Mouse (Mus musculus) forebrain, embryonic 13.5 days (tissue): Measurements from ENCODE around the gene Sema3f. TPM values are rescaled to one million over a fixed set of nuclear protein-coding genes. Genes with fewer than 3 reads are reported as not detected.
A peak's percentile ranks its signal among the peaks of the same experiment; 100 is the strongest.

Source experiments
- ATAC-seq: fragments of 200-750 bp; cut with Nextera tagmentation; 2 replicates; pipeline ENCODE4 v1.8.0; 2017
- H3K27ac ChIP-seq: fragments of 300-500 bp; sonication (generic); 2 replicates; pipeline ENCODE4 v1.5.1; 2015; ENCODE audit warnings: inconsistent platforms, mild to moderate bottlenecking, moderate library complexity
- H3K27me3 ChIP-seq: fragments of 300-500 bp; sonication (generic); 2 replicates; pipeline ENCODE4 v1.6.1; 2015; ENCODE audit warnings: mild to moderate bottlenecking, inconsistent platforms
- H3K36me3 ChIP-seq: fragments of 300-500 bp; sonication (generic); 2 replicates; pipeline ENCODE4 v1.6.1; 2015; ENCODE audit warnings: mild to moderate bottlenecking, inconsistent platforms; ENCODE audit not compliant: poor library complexity, severe bottlenecking
- H3K4me1 ChIP-seq: fragments of 300-500 bp; sonication (generic); 2 replicates; pipeline ENCODE4 v1.6.1; 2015; ENCODE audit warnings: inconsistent platforms
- H3K4me2 ChIP-seq: fragments of 300-500 bp; sonication (generic); 2 replicates; pipeline ENCODE4 v1.6.1; 2015; ENCODE audit warnings: inconsistent platforms, mild to moderate bottlenecking, moderate library complexity
- H3K4me3 ChIP-seq: fragments of 300-500 bp; sonication (generic); 2 replicates; pipeline ENCODE4 v1.5.1; 2015; ENCODE audit warnings: mild to moderate bottlenecking, inconsistent platforms
- H3K9ac ChIP-seq: fragments of 300-500 bp; sonication (generic); 2 replicates; pipeline ENCODE4 v1.6.1; 2015; ENCODE audit warnings: mild to moderate bottlenecking, inconsistent platforms
- H3K9me3 ChIP-seq: fragments of 300-500 bp; sonication (generic); replicated peaks from 2 replicates; pipeline ENCODE4 v1.6.1; 2016; ENCODE audit warnings: inconsistent platforms
- WGBS: fragments of 180-500 bp; shearing (Covaris S2); methylation state at CpG from one replicate; pipeline ENCODE4 v1.1.7; 2015; 5-methylcytosine and 5-hydroxymethylcytosine counted together
- polyA plus RNA-seq: library from polyadenylated mRNA; unstranded; fragments of >200 nt; fragmentation: Nextera tagmentation; extraction: Ambion mirVana; gene quantifications from 2 replicates; pipeline ENCODE4 v1.2.1, GENCODE M21; 2015

The Sema3f gene
- polyA plus RNA-seq, 1 experiment from 2014 or later = 6.8 TPM

DNA sequence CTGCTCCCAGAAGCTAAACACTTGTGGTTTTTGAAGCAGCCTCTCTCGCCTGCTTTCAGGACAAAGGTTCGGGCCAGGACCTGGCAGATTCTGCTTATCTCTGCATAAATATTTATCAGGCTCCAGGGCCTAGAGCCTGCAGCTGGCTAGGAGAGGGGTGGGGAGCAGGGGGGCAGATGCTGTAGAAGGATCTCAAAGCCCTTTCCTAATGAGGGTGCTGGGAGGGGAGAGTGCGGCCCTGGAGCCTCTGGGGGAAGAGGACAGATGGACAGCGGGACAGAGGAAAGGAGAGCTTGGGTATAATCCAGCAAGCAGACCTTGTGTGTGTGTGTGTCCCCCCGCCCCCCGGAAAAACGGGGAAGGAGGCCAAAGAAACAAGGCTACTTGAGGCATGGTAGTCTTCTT lies 24.3 kb upstream of the Sema3f start:
- Histone ChIP-seq H3K4me1 (peaks cover 55% of the 10 kb centered on the region), H3K27ac (peak overlapping the region; percentile 52), H3K4me2 (peak overlapping the region; percentile 49; the same call in 1 of the 2 replicates), H3K27me3 (no peaks in the 10 kb centered on the region), H3K9me3 (no peaks in the 10 kb centered on the region), H3K9ac (peak overlapping the region; percentile 43; the same call in 1 of the 2 replicates), H3K36me3 (peaks cover 15% of the 10 kb centered on the region), H3K4me3 (no peak overlapping the region)
- 15% methylated on average over 7 of the region's 7 CpGs for WGBS
- ATAC-seq = no peak; the same call in 1 of the 2 replicates

DNA sequence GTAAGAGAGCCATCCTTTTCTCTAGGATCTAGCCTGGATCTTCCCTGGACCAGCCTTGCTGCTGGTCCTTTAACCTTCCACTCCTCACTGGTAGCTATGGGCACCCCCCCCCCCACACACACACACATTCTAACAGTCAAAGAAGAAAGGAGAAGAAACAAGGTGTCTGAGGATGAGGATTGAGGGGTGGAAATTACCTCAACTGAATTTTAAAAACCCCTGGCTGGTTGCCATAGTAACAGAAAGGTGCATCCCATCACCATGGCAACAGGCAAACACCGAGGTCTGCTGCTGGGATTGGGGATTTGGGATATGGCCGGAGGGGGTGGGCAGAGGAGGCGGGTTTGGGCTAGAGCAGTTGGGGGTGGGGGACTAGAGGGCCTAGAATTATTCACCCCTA lies 19.4 kb upstream of the Sema3f start:
- Histone ChIP-seq H3K9ac (no peak overlapping the region), H3K27me3 (no peaks in the 10 kb centered on the region), H3K4me1 (peaks cover 48% of the 10 kb centered on the region), H3K9me3 (no peaks in the 10 kb centered on the region), H3K4me2 (peak overlapping the region; percentile 12; the same call in 1 of the 2 replicates), H3K36me3 (no peaks in the 10 kb centered on the region), H3K4me3 (no peak overlapping the region), H3K27ac (peak overlapping the region; percentile 57; the same call in 1 of the 2 replicates)
- peak; percentile 14 for ATAC-seq
- 5% methylated on average over 3 of the region's 3 CpGs for WGBS

DNA sequence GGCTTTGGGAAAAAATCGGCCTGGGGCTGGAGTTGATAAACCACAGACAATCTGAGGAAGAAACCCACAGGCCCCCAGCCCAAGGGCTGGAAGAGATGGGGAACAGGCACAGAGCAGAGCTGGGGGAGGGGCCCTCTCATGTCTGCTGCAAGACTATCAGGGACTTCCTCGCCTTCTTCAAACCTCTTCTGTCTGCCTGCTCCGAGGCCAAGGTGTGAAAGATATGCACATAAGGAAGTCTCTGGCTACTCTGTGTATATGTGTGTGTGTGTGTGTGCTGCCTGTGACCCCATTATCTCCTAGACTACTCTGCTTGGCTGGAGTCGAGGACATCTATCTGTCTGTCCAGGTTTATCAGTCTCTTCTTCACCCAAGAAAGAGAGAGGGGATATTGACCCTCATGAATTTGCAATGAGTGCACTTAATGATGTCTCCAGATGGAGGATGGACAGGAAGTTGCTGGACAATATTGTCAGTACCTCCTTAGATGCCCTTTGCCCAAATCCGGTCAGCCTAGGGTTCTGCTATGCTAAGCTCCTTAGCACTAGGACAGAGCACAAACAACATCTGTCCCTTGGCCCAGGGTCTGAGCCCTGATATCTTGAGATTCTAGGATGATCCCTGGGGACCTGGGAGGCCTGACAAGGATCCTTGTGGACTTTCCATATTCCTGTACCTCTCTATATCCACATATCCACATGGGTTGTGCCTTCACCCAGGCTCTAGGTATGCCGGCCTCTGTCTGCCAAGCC lies 18.8 kb upstream of the Sema3f start:
- Histone ChIP-seq H3K36me3 (no peaks in the 10 kb centered on the region), H3K27ac (peak overlapping the region; percentile 57; the same call in 1 of the 2 replicates), H3K9me3 (no peaks in the 10 kb centered on the region), H3K4me3 (no peak overlapping the region), H3K4me2 (0 out of 2 replicates have a peak overlapping the region, but pooled peaks have one; percentile 12), H3K9ac (no peak overlapping the region), H3K27me3 (no peaks in the 10 kb centered on the region), H3K4me1 (peaks cover 46% of the 10 kb centered on the region)
- 70% methylated on average over 6 of the region's 6 CpGs for WGBS
- no peak for ATAC-seq

DNA sequence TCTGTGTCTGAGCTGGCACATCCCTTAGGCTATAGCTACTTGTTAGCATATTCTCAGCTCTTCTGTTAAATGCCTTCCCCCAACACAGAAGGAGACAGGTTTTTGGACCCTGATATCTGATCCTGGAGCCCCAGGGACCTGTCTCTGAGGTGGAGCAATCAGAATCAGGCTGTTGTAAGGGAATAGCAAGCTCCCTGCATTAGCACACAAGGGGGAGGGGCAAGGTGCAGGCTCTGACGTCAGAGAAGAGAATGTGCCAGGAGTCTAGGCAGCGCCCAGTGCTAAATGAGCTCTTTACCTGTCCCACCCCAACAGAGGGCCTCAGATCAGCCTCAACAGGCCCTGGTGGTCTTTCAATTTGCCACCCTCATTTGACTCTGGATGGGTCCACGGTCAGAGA lies 16.8 kb upstream of the Sema3f start:
- H3K27ac ChIP-seq = no peak overlapping the region
- 48% methylated on average over 3 of the region's 3 CpGs for WGBS
- peaks cover 64% of the 10 kb centered on the region for H3K4me1 ChIP-seq
- no peak overlapping the region for H3K9ac ChIP-seq
- no peaks in the 10 kb centered on the region for H3K36me3 ChIP-seq
- no peak for ATAC-seq
- H3K4me3 ChIP-seq = no peak overlapping the region
- no peaks in the 10 kb centered on the region for H3K9me3 ChIP-seq
- no peak overlapping the region for H3K4me2 ChIP-seq
- H3K27me3 ChIP-seq = no peaks in the 10 kb centered on the region; the same call in 1 of the 2 replicates

DNA sequence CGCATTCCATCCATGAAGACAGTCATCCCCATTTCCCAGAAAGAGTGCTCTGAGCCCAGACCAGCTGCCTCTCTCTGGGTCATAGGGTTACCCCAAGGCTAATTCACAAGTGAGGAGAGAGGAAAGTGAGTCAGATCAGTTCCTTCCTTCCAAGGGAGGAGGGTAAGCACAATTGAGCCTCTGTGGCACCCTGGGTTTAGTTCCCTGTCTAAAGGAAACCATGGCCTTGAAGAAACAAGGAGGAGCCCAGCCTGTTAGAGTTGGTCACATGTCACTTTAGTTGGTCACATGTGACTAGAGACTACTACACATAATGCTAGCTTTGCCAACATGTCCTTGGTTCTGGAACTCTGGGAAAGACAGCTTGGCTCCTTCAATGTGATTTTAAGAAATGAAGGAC lies 14.5 kb upstream of the Sema3f start:
- no peak overlapping the region for H3K9ac ChIP-seq
- no peaks in the 10 kb centered on the region for H3K9me3 ChIP-seq
- no peak overlapping the region for H3K27ac ChIP-seq
- peaks cover 53% of the 10 kb centered on the region for H3K4me1 ChIP-seq
- no peak for ATAC-seq
- no peak overlapping the region for H3K4me2 ChIP-seq
- no peaks in the 10 kb centered on the region; the same call in 1 of the 2 replicates for H3K27me3 ChIP-seq
- no peak overlapping the region for H3K4me3 ChIP-seq
- 93% methylated on average over 1 of the region's 1 CpGs for WGBS
- H3K36me3 ChIP-seq = no peaks in the 10 kb centered on the region

DNA sequence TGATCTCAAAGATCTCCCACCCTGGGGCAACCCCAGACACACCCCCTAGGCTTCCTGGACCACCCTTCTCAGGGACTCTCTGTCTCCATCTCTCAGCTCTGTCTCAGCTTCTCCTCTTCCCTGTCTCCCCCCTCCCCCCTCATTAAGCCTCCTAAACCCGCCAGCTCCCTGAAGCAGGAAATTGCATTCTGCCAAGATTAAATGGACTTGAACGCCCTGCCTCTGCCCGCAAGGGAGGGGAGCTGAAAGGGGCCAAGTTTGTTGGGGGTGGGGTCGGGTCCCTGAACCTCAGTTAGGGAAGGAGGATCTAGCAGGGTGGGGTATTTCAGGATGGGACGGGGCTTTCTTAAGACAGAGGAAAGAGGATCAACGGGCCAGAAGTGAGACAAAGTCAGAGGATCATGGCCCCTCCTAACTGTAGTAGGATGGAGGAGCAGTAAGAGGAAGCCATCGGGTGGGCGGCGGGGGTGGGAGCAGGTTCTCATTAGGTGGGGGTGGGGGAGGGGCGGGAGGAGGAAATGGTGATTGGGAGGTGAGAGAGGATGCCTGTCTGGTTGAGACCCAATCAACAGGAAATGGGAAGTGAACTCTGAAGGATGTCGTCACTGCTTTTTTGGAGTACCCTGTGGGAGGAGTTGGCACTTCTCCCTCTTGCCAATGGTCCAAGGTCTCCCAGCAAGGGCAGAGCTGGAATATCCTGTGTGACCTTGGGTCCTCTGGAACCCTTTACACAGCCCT lies 13.7 kb upstream of the Sema3f start:
- Histone ChIP-seq H3K9me3 (no peaks in the 10 kb centered on the region), H3K9ac (no peak overlapping the region), H3K27me3 (no peaks in the 10 kb centered on the region; the same call in 1 of the 2 replicates), H3K4me1 (peaks cover 45% of the 10 kb centered on the region), H3K4me3 (no peak overlapping the region), H3K4me2 (peak overlapping the region; percentile 40), H3K36me3 (no peaks in the 10 kb centered on the region), H3K27ac (0 out of 2 replicates have a peak overlapping the region, but pooled peaks have one; percentile 36)
- 4% methylated on average over 11 of the region's 11 CpGs for WGBS
- ATAC-seq = peak; percentile 71

DNA sequence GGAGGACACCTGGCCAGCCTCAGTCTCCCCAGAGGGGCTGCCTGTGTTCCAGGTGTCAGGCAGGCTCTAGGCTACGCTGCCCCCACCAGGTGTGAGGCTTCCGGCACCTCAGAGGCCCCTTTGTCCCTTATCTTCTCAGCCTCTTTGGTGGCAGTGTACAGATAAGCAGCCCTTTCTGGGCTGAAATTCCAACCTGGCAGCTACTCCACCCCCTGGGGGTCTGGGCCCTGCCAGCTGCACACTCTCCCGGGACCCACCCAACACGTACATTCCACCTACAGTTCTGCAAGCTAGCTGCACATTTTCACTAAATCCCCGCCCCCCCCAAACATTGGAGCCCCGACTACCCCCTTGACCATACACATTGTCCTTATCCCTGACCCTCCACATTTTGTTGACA lies 13.0 kb upstream of the Sema3f start:
- H3K4me2 ChIP-seq = peak overlapping the region; percentile 40; the same call in 1 of the 2 replicates
- H3K27me3 ChIP-seq = no peaks in the 10 kb centered on the region; the same call in 1 of the 2 replicates
- no peaks in the 10 kb centered on the region for H3K9me3 ChIP-seq
- H3K9ac ChIP-seq = 0 out of 2 replicates have a peak overlapping the region, but pooled peaks have one; percentile 31
- no peaks in the 10 kb centered on the region for H3K36me3 ChIP-seq
- H3K27ac ChIP-seq = peak overlapping the region; percentile 36
- peaks cover 39% of the 10 kb centered on the region for H3K4me1 ChIP-seq
- whole genome bisulfite sequencing = 24% methylated on average over 6 of the region's 6 CpGs
- peak; percentile 46; the same call in 1 of the 2 replicates for ATAC-seq
- H3K4me3 ChIP-seq = no peak overlapping the region

DNA sequence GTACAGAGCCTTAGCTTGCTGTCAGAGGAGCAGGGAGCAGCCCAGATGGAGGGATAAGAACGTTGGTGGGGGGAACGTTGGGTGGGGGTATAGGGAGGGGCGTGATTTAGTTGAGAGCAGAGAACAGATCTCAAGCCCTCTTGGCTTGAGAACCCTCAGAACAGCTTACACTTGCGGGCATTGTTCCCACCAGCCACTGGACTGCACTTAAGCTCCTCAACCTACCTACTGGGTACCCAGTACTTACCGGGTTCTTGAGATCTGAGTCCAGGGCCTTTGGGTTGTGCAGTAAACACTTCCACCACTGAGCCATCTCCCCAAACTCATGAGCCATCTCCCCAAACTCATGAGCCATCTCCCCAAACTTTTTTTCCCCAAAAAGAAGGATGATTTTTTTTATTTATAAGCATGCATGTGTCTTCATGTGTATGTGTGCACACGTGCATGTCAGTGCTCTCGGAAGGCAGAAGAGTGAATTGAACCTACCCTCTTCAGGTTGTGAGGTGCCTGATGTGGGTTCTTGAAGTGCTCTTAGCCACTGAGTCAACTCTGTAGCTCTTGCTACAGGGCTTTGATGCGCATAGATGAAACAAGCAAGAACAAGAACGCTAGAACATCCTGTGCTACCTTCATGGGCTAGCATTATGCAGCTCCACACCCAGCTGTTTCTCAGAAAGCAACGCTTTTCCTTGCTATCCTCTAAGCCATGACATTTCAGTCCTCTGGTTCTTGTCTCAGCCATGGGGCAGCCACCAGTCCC lies 8.7 kb upstream of the Sema3f start:
- H3K27ac ChIP-seq = no peak overlapping the region
- H3K27me3 ChIP-seq = no peaks in the 10 kb centered on the region; the same call in 1 of the 2 replicates
- H3K4me2 ChIP-seq = no peak overlapping the region
- peaks cover 37% of the 10 kb centered on the region for H3K4me1 ChIP-seq
- H3K4me3 ChIP-seq = no peak overlapping the region
- no peaks in the 10 kb centered on the region for H3K36me3 ChIP-seq
- ATAC-seq = no peak
- H3K9me3 ChIP-seq = no peaks in the 10 kb centered on the region
- 84% methylated on average over 10 of the region's 10 CpGs for WGBS
- no peak overlapping the region for H3K9ac ChIP-seq

DNA sequence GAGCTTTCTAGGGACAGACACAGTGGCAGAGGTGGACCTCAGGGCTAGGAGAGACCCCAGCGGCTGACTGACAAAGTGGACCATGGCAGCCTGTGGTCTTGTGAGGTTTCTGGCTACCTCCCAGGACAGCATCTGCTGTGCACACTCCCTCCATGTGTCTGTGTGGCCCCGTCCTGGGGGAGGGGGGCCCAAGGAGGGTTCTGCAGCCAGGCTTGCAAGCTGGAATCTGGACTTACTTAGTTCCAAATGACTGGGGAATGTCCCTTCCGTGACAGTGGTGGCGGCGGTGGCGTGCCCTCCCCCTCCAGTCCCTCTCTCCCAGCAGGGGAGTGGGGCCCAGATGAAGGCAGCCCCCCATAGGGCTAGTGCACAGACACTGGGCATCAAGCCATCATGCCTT lies 6.7 kb upstream of the Sema3f start:
- no peak overlapping the region for H3K9ac ChIP-seq
- WGBS = 36% methylated on average over 6 of the region's 6 CpGs
- no peak for ATAC-seq
- H3K4me2 ChIP-seq = no peak overlapping the region
- H3K9me3 ChIP-seq = no peaks in the 10 kb centered on the region
- no peaks in the 10 kb centered on the region for H3K36me3 ChIP-seq
- H3K27ac ChIP-seq = no peak overlapping the region
- peaks cover 22% of the 10 kb centered on the region for H3K4me1 ChIP-seq
- H3K4me3 ChIP-seq = no peak overlapping the region
- no peaks in the 10 kb centered on the region for H3K27me3 ChIP-seq

DNA sequence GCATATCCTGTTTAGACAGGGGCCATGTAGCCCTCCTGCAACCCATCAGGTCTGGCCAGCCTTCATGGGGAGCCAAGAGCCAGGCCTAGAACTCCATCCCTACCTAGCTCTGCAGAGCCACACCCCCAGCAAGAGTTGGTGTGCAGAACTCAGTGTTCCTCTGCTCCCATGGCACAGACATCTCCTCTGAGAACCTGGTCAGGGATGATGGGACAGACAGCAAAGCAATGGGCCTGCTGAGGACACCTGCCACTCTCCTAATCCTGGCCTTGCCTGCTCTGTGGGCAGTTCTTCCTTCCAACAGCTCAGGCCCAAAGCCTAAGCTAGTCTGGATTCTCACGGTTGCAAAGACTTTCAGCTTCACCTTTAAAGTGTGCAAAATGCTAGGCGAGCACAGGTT lies 5.4 kb upstream of the Sema3f start:
- no peak overlapping the region for H3K4me2 ChIP-seq
- H3K36me3 ChIP-seq = no peaks in the 10 kb centered on the region
- H3K27ac ChIP-seq = no peak overlapping the region; the same call in 1 of the 2 replicates
- no peak overlapping the region for H3K4me3 ChIP-seq
- H3K9me3 ChIP-seq = no peaks in the 10 kb centered on the region
- WGBS = 94% methylated on average over 2 of the region's 2 CpGs
- no peak overlapping the region for H3K9ac ChIP-seq
- ATAC-seq = no peak
- H3K27me3 ChIP-seq = peaks cover 6% of the 10 kb centered on the region; the same call in 1 of the 2 replicates
- peaks cover 22% of the 10 kb centered on the region for H3K4me1 ChIP-seq

DNA sequence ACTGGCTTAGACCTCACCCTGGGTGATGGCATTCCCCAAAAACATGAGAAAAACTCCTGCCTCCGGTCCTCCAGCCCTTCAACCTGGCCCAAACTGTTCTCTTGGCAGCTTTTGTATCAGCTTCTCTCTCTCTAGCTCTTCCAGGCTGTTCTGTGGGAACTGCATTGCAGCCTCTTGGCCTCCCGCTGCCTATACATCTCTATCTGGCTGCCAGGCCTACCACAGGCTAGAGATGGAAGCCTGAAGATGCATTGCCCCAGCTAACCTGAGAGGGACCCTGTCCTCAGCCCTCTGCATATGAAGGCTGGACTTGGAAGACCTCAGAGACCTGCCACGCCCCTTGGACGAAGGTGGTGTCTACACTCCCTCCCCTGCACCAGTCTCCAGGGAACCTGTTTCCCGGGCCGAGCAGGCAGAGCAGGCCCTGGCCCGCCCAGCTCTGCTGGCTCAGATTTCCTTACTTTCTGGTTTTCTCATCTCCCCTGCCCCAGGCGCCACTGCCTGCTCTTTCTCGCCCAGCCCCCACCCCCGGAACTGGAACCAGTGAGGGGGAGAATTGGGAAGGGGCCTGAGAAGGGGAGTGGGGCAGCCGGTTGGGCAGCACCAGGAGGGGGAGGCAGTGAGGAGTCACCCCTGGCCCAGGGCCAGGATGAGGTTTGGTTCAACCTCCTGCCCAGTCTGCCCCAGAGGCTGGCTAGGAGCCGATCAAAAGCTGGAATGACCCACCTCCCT lies 4.1 kb upstream of the Sema3f start:
- H3K9ac ChIP-seq = no peak overlapping the region; the same call in 1 of the 2 replicates
- WGBS = 23% methylated on average over 11 of the region's 12 CpGs
- peak overlapping the region; percentile 40 for H3K27ac ChIP-seq

More for the DNA sequence above, 4.1 kb upstream of the Sema3f start:
- H3K9me3 ChIP-seq = no peaks in the 10 kb centered on the region
- H3K4me2 ChIP-seq = peak overlapping the region; percentile 3; the same call in 1 of the 2 replicates
- ATAC-seq = no peak
- H3K36me3 ChIP-seq = no peaks in the 10 kb centered on the region
- peaks cover 12% of the 10 kb centered on the region for H3K27me3 ChIP-seq
- H3K4me3 ChIP-seq = no peak overlapping the region
- H3K4me1 ChIP-seq = peaks cover 30% of the 10 kb centered on the region
